Mouse (Mus musculus) gonadal fat pad, adult 2 months (tissue): ENCODE measurements at regions not wholly inside any gene's neighbourhood (a gene's known extent, or its start where the extent isn't known, plus 50 kb on each side); places are given as distances from the start of the nearest gene placed in this dataset.

Experiments used
- DNase-seq: peaks from one replicate; pipeline ENCODE4 v3.0.0-alpha.2; 2012; ENCODE audit warnings: low read depth

GRCm38 (mm10) chr6:93623541-93623940 lies 660.2 kb downstream of the Magi1 start:
- DNase-seq: no peak

GRCm38 (mm10) chr6:93616926-93617325 lies 666.8 kb downstream of the Magi1 start:
- DNase-seq: no peak

GRCm38 (mm10) chr6:93600376-93600775 lies 657.1 kb upstream of the Adamts9 start:
- peak; percentile 8 for DNase-seq

GRCm38 (mm10) chr6:93599371-93599770 lies 656.1 kb upstream of the Adamts9 start:
- no peak for DNase-seq

DNA sequence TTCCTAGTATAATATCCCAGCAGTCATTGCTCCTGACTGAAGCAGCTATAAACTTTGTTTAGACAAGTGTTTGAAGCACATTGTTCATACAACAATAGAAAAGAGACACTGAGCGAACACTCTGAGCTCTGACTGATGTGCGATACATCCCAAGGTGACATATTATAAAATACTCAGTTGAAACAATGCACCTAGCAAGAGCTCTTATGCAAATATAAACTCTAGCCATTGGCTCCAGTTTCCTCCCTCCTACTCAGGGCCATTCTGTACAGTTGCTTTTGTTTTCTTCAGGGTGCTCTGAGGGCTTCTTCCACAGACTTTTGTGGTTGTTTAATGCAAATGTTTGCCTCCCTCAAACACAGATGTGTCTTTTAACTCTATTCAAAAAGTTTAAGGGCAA lies 646.6 kb upstream of the Adamts9 start:
- no peak for DNase-seq

- no peak for DNase-seq
Observed at GRCm38 (mm10) chr6:93586871-93587270, 643.6 kb upstream of the Adamts9 start.

DNA sequence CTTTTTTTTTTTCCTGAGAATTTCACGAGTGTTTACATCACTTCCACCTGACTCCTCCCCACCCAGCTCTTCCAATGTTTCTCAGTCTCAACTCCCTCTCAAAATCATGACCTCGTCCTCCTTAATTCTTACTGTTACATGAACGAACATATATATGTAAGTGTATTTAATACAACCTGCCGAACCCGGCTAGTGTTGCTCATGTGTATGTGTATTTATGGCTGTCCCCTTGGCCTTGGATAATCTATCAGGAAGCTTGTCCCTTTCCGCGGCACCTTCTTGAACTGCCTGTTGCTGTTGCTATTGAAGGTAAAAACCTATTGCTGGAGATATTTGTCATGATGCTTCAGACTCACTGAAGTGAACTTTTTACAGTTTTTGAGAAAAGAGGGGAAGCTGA lies 637.8 kb upstream of the Adamts9 start:
- no peak for DNase-seq

DNA sequence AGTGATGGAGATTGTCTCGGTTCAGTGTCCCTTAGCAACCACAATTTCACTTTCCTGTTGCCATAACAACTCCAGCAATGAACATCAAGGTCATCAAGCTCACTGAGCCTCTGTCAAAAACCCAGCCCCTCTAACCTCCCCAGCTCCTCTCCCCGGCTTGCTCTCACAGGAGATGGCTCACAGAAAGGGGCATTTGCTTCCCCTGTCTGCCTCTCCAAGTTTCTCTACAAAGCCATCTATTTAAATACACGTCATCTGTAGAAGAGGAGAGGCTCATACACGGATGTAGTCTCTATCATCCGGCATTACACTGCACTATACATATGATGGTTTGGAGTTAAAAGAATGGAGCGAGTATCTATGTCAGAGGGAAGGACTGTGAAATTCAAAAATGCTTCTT lies 637.4 kb upstream of the Adamts9 start:
- no peak for DNase-seq

GRCm38 (mm10) chr6:93575249-93575648 lies 632.0 kb upstream of the Adamts9 start:
- no peak for DNase-seq

DNA sequence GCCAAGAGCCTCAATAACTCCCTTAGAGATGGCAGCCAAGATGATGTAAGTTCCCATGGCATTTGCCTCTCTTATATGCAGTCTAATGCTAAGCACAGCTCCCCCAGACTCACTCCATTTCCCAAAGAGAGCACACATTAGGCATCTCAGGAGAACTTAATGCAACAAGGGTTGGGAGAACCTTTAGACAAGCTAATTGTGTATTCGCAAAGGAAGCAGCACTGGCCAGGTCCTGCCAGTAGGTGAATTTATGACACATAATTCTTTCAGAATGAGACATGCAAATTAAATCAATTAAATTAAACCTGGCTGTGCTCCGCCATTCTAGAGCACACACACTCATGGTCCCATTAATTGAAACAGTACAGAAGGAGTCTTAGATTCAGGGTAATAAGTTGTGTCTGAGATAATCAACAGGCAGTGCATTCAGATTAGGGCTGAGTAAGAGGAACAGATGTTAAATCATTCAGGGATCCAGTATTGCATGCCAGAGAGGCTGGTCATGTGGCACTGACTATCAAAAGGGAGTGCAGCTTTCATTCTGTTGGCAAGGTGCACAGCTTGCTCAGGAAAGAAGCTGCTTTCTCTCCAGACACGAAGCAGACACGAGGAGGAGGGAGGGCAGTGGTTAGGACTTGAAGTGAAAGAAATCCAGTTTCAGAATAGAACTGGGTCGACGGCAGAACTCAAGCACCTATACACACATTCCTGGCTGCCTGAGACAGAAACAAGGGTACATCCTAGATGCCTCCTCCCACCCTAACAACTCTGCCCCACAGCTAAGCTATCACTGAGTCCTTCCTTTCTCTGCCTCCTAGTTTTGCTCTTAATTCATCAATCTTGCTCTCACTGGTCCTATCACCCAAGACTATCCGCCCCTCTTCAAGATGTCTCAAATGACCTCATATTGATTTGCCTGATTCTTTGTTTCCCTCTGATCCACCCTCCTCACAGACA lies 630.7 kb upstream of the Adamts9 start:
- no peak for DNase-seq

- DNase-seq: no peak
Observed at GRCm38 (mm10) chr6:93569866-93570265, 626.6 kb upstream of the Adamts9 start.

GRCm38 (mm10) chr6:93569211-93569610 lies 625.9 kb upstream of the Adamts9 start:
- no peak for DNase-seq

- DNase-seq: no peak
Observed at GRCm38 (mm10) chr6:93566661-93567060, 623.4 kb upstream of the Adamts9 start.

DNA sequence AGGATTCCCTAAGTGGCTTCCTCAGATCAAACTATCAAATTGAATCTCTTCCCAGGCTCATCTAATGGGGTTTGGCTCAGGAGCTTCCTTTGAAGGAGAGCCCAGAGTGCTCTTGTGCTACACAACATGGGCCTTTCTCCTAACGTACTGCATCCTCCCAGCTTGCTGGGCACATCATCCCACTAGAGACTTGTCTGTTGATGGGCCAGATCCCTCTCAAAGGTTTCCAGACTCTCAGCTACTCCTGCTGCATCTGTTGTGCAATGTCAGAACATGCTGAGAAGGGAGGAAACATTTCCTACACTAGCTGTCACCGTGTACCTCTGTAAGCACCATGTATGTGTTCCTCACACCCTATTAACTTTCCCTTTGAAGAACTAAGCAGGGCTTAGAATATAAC lies 605.0 kb upstream of the Adamts9 start:
- no peak for DNase-seq

DNA sequence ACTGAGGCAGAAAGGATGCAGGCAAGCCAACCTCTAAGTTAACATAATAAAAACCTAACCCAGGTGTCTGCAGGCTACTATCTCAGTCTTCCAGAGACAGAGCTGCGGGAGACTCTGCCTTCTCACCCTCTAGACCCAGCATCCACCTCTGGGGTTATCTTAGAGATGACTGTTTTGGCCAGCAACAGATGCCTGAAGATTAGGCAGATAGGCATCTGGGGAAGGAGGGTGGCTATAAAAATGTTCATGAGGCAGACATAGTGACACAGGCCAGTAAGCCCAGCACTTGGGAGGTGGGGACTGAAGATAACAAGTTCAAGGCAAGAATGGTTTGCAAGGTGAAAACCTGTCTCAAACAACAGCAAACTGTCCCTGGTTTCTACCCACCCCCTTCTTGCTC lies 601.0 kb upstream of the Adamts9 start:
- DNase-seq: no peak

DNA sequence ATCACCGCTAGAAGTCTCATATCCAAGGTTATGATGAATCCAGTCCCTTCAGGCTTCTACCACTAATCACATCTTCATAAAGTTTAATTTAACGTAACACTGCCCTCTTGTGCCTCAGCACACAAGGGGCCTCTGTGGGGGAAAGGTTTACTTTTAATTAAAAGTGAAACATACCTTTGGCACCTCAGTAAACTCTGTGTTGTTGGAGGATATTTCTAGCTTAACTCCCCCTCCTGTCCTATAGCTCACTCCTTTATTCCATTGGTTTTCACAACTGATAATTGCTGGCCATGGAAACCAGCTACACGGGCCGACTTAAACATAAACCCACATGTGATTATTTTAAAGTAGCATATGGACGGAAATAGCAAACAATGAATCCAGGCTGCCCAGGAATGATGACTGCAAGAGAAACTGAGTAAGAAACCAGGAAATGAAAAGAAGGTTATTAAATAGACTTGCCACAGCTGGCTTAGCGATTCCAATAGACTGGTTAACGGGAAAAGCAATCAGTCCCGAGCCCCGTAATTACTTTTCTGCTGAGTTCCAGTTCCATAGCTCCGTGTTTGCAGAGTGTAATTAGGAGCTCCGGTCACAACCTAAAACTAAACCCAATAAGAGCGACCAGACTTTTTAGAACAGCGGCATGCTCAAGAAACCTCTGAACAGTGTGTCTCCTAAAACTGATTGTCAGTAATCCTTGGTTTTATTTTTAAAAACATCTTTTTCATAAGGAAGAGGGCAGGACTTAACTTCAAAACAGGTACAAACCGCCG lies 600.2 kb upstream of the Adamts9 start:
- no peak for DNase-seq

DNA sequence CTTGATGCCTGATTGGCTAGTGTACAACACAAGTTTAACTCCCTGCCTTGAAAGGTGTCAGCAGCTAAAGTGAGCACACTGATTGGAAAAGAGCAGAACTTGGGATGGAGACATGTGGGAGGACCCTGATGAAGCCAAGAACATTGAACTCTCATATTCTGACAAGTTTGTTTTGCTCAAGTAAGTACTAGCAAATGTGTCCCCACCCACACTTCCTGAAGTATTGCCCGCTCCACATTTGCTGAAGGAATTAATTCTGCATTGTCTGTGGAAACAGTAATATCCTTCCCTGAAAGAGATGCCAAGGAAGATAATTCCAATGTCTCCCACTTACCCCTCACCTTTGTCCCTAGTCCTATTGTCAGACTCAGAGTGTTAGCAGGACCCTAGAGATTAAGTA lies 596.3 kb upstream of the Adamts9 start:
- no peak for DNase-seq

- no peak for DNase-seq
Observed at GRCm38 (mm10) chr6:93539171-93539570, 595.9 kb upstream of the Adamts9 start.

DNA sequence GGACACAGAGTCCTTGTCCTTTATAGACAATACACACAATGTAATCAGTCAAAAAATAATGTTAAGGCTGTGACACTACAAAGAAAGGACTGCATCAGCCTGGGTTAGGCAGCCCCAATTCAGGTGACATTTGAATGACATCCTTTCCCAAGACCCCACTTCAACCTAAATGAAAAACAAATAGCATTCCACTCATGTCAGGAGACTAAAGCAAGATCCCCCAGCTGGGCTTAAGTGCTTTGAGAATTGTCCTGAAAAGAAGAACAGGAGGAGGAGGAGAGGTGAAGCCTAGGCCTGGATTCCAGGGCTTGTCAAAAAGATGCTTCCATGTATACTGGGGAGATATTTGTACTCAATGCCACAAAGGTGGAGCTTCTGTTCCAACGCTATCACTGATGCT lies 594.7 kb upstream of the Adamts9 start:
- DNase-seq: no peak

DNA sequence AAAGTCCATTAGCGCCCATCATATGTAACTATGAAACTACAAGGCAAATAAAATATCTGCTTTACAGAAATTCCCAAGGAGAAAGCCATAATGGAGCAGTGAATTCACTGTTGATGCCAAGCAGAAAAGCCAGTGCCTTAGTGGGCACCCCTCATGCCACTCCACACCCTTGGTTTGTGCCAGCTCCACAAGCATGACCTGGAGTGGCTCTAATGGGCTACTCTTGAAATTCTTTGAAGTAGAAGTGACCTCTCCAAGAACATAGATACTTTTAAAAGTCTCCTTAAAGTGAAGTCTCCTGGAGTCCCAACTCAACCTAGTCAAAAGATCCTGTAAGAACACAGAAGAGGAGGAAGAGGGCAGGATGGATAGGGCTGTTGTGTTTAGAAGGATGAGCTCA lies 593.8 kb upstream of the Adamts9 start:
- DNase-seq: no peak

DNA sequence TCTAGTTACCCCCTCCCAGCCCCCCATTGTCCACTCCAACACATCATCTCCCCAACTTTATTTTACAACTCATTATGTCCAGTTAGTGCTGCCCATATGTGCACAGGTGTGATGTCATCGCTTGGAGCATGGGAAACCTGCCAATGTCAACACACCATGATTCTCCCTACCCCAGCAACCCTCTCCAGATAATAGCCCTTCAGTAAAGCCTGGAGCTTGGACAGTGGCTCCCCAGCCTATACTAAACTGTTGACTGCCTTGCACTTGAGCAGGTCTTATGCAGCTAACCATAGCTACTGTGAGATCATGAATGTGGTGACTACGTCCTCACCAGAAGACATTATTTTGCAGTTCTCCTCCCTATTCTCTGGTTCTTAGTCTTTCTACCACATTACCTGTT lies 570.5 kb upstream of the Adamts9 start:
- no peak for DNase-seq

DNA sequence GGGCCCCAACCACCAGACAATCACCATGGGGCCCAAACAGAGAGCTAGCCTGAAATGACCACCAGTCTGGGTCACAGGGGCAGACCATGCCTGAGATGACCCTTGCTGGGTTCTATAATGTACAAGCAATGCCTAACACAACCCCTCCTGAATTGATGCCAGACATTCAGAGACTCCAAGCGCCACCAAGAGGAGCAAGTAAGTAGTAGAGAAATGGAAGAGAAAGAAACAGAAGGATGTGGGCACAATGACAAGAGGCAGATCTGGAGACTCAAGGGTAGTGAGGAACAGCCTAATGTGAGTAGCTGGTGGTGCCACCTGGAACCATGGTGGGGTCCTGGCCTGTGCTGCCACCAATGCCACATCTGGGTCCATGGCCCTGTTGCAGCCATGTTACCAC lies 566.6 kb upstream of the Adamts9 start:
- DNase-seq: no peak

DNA sequence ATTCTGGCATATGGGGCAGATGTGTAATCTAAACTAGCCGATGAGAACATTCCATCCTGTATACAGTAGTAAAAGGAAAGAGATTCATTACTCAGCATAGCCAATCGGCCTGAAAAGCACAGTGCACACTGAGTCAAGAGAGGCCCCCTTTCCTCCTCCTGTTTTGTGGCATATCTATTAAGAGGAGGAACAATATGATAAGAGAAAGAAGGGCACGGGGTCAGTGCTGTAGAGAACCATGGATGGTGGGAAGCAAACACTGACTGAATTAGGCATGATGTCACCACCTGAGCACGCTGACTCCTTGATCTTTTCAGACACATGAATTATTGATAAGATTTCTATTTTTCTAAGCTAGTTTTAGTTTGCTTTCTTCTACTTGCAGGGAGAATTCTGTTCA lies 554.5 kb upstream of the Adamts9 start:
- no peak for DNase-seq
